Mouse (Mus musculus) neural tube, embryonic 12.5 days (tissue): Measurements from ENCODE around the gene Slc44a5. TPM values are rescaled to one million over a fixed set of nuclear protein-coding genes. Genes with fewer than 3 reads are reported as not detected.
A peak's percentile ranks its signal among the peaks of the same experiment; 100 is the strongest.

Experiments
- ATAC-seq: fragments of 200-750 bp; cut with Nextera tagmentation; 2 replicates; pipeline ENCODE4 v1.8.0; 2017; ENCODE audit warnings: low read depth, mild to moderate bottlenecking, moderate TSS enrichment, moderate library complexity; ENCODE audit not compliant: low FRiP score
- H3K27ac ChIP-seq: fragments of 300-500 bp; sonication (generic); 2 replicates; pipeline ENCODE4 v1.5.1; 2016
- H3K27me3 ChIP-seq: fragments of 300-500 bp; sonication (generic); replicated peaks from 2 replicates; pipeline ENCODE4 v1.6.1; 2016; ENCODE audit warnings: mild to moderate bottlenecking
- H3K36me3 ChIP-seq: fragments of 300-500 bp; sonication (generic); 2 replicates; pipeline ENCODE4 v1.6.1; 2016; ENCODE audit warnings: mild to moderate bottlenecking
- H3K4me1 ChIP-seq: fragments of 300-500 bp; sonication (generic); 2 replicates; pipeline ENCODE4 v1.6.1; 2016
- H3K4me2 ChIP-seq: fragments of 300-500 bp; sonication (generic); replicated peaks from 2 replicates; pipeline ENCODE4 v1.6.1; 2016; ENCODE audit warnings: mild to moderate bottlenecking
- H3K4me3 ChIP-seq: fragments of 300-500 bp; sonication (generic); 2 replicates; pipeline ENCODE4 v1.5.1; 2016
- H3K9ac ChIP-seq: fragments of 300-500 bp; sonication (generic); 2 replicates; pipeline ENCODE4 v1.6.1; 2016; ENCODE audit warnings: mild to moderate bottlenecking
- H3K9me3 ChIP-seq: fragments of 300-500 bp; sonication (generic); 2 replicates; pipeline ENCODE4 v1.6.1; 2016; ENCODE audit warnings: mild to moderate bottlenecking
- WGBS: fragments of 180-500 bp; shearing (Covaris S2); methylation state at CpG from one replicate; pipeline ENCODE4 v1.1.7; 2016; 5-methylcytosine and 5-hydroxymethylcytosine counted together
- polyA plus RNA-seq: library from polyadenylated mRNA; unstranded; fragments of >200 nt; fragmentation: Nextera tagmentation; extraction: Ambion mirVana; gene quantifications from 2 replicates; pipeline ENCODE4 v1.2.1, GENCODE M21; 2016

Slc44a5 gene
- polyA plus RNA-seq, 1 experiment from 2014 or later, result 3.8 TPM

DNA sequence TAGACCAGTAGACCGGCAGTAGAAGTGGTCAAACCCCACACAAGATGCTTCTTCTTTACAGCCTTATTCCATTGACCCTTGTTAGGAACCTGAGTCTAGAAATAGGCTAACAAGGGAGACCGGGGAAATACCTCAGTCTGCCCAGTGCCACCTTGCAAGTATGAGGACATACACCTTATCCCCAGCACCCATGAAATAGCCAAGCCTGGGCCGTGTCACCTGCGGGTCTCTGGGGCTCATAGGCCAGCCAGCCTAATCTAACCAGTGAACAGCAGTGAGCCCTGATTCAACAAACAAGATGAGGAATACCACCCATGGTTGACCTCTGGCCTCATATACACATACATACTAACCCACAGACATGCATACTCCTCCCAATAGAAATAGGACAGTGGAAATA is 142.2 kb downstream of the Slc44a5 start:
- 92% methylated on average over 4 of the region's 4 CpGs for whole genome bisulfite sequencing
- Histone ChIP-seq H3K27me3 (no peaks in the 10 kb centered on the region), H3K36me3 (no peaks in the 10 kb centered on the region), H3K4me2 (no peak overlapping the region), H3K9ac (no peak overlapping the region), H3K4me1 (peaks cover 7% of the 10 kb centered on the region; the same call in 1 of the 2 replicates), H3K9me3 (no peaks in the 10 kb centered on the region), H3K4me3 (no peak overlapping the region), H3K27ac (no peak overlapping the region)
- ATAC-seq, result no peak

DNA sequence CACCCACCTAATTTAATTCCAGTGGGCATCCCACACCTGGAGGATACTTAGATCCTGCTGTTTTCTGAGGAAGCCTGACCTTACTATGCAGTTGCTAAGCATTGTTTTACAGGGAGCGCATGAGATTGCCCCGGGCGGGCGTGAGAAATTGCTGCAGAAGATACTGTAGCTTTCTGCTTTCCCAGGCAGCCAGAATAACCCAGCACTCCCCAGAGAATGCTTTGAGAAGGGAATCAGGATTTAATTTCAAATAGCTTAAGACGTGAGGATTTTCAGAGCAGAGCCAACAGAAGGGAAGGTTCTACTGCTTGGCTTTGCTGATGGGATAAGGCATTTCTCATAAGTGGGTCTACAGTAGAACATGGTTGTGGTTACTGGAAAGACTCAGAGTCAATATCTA is 142.8 kb downstream of the Slc44a5 start:
- 88% methylated on average over 5 of the region's 5 CpGs for WGBS
- H3K27ac ChIP-seq, result no peak overlapping the region

DNA sequence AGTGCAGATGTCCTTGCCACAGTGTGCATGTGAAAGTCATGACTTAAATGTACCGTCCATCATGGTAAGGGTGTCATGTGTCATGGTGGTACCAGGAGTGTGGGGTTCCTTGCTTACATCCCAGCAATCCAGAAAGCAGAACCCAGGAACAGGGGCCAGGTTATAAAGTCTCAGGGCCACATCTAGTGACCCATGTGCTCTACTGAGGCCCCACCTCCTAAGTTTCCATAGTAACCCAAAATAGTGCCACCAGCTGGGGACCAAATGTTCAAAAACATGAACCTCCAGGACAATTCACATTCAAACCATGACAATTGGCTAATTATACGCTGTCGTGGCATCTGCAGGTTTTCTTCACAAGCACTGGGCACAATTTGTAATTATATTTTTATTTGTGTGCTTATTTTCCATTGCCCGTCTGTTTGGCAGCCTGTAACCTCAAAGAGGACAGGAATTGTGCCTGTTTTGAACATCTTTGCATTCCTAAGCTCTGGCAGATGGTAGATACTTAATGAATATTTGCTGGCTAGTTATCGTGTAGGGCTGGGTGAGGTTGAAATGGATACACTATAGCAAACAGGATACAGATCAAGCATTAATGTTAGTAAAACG is 145.9 kb downstream of the Slc44a5 start:
- H3K4me1 ChIP-seq, result peaks cover 7% of the 10 kb centered on the region; the same call in 1 of the 2 replicates
- no peaks in the 10 kb centered on the region for H3K9me3 ChIP-seq
- H3K27ac ChIP-seq, result no peak overlapping the region
- H3K9ac ChIP-seq, result no peak overlapping the region
- H3K36me3 ChIP-seq, result no peaks in the 10 kb centered on the region
- no peaks in the 10 kb centered on the region for H3K27me3 ChIP-seq
- ATAC-seq, result 0 out of 2 replicates have a peak, but pooled peaks have one; percentile 38
- no peak overlapping the region for H3K4me3 ChIP-seq
- WGBS, result 41% methylated on average over 6 of the region's 6 CpGs
- no peak overlapping the region for H3K4me2 ChIP-seq

More for the DNA sequence above, 142.8 kb downstream of the Slc44a5 start:
- H3K27me3 ChIP-seq, result no peaks in the 10 kb centered on the region
- no peak overlapping the region for H3K4me2 ChIP-seq
- no peaks in the 10 kb centered on the region for H3K9me3 ChIP-seq
- H3K4me1 ChIP-seq, result peaks cover 7% of the 10 kb centered on the region; the same call in 1 of the 2 replicates
- H3K9ac ChIP-seq, result no peak overlapping the region
- no peaks in the 10 kb centered on the region for H3K36me3 ChIP-seq
- H3K4me3 ChIP-seq, result no peak overlapping the region
- ATAC-seq, result no peak

DNA sequence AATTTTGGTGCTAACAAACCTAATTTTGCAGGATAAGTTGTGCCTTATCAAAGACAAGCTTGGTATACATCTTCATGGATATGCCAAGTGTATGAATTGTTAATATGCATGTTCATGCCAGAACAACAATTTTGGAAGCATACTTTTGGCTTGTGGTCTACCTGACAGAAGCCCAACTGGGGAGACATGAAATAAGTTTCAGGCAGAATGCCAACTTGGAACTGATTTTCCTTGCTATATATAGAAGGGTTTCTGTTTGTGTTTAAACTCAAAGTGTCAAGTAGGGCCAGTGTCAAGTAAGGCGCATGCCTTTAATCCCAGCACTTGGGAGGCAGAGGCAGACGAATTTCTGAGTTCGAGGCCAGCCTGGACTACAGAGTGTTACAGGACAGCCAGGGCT is 149.3 kb downstream of the Slc44a5 start:
- Histone ChIP-seq H3K9ac (no peak overlapping the region), H3K27ac (no peak overlapping the region), H3K4me3 (no peak overlapping the region), H3K9me3 (no peaks in the 10 kb centered on the region), H3K36me3 (no peaks in the 10 kb centered on the region), H3K27me3 (no peaks in the 10 kb centered on the region), H3K4me2 (no peak overlapping the region), H3K4me1 (peaks cover 13% of the 10 kb centered on the region)
- 90% methylated on average over 3 of the region's 3 CpGs for WGBS
- ATAC-seq, result no peak

DNA sequence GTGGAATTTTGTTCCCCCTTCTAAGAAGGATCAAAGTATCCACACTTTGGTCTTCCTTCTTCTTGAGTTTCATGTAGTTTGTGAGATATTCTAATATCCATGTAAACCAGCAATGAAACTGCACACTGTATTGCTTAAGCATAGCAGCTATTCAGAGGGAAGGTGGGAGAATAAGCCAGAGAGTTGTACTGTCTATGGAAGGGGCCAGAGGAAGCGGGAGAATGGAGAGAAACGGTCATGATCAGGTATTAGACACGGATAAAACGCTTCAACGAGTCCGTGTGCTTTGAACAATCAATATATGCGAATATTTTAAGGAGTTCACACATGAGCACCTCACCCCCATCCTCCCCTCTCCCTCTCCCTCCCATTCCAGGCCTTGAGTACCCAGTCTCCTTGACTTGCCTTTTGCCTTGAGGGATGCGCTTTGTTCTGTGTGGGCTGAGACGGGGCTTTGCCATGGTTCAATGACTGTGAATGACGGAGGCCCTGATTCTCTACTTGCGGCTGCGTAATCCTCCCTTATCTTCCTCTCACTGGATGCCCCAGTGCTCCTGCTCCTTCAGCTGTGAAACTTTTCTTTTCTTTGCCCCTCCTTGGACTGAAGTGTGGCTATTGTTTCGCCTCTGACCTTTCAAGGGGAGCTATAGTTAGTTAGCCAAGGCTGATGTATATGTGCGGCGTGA is 151.8 kb downstream of the Slc44a5 start:
- ATAC-seq, result peak; percentile 73; the same call in 1 of the 2 replicates
- H3K4me2 ChIP-seq, result peak overlapping the region; percentile 7; the same call in 1 of the 2 replicates

DNA sequence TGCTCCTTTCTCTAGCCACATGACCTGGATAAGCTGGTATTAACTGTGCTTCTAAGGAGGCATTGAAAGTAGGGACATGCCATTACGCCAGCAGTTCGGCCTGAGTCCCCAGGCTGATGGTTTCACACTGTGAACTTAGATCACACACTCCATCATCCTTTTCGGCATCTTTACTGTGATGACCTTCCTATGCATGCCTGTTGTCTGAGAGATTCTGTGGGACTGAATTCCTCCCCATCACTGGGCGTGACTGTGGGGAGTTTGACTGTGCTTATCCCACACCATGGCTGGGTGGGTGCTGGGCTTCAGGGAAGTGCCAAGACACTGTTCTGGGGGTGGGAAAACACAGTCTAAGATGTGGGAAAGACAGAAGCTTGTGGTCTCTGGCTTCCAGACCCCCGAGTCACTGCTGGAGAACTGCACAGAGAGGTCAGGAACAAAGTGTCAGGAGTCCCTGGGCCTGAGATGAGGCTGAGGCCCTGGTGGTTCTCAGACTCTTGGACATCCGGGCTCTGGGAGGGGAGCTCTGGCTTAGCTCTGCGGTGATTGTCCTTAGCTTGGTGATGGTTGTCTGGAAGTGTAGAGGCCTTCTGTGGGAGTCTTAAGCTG is 152.6 kb downstream of the Slc44a5 start:
- Histone ChIP-seq H3K9ac (no peak overlapping the region), H3K4me2 (peak overlapping the region; percentile 7; the same call in 1 of the 2 replicates), H3K4me1 (peaks cover 6% of the 10 kb centered on the region; the same call in 1 of the 2 replicates), H3K36me3 (no peaks in the 10 kb centered on the region), H3K4me3 (no peak overlapping the region), H3K27me3 (no peaks in the 10 kb centered on the region), H3K27ac (no peak overlapping the region), H3K9me3 (no peaks in the 10 kb centered on the region)
- 42% methylated on average over 7 of the region's 7 CpGs for WGBS
- peak; percentile 12; the same call in 1 of the 2 replicates for ATAC-seq

More for the DNA sequence above, 151.8 kb downstream of the Slc44a5 start:
- H3K4me3 ChIP-seq, result no peak overlapping the region
- H3K4me1 ChIP-seq, result peaks cover 6% of the 10 kb centered on the region; the same call in 1 of the 2 replicates
- WGBS, result 24% methylated on average over 15 of the region's 15 CpGs
- H3K36me3 ChIP-seq, result no peaks in the 10 kb centered on the region
- no peak overlapping the region for H3K9ac ChIP-seq
- no peaks in the 10 kb centered on the region for H3K27me3 ChIP-seq
- no peaks in the 10 kb centered on the region for H3K9me3 ChIP-seq
- no peak overlapping the region for H3K27ac ChIP-seq

DNA sequence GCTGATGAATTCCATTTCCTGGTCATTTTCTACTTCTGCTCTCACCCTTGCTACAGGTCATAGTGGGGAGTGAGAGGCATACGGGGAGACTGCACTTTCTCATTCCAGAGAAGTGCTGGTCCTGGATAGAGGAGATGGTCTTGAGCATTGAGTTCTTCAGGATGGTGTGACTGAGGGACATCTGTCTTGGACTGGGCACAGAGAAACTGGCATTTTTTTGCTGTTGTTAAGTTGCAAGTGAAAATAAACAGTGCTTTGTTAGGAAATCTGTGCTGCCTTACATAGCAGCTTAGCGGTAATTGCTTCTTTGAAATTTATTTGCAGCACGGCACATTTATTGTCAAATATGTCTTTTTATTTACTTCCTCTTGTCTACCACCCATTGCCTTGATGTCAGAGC is 154.0 kb downstream of the Slc44a5 start:
- no peak for ATAC-seq
- Histone ChIP-seq H3K4me1 (peaks cover 6% of the 10 kb centered on the region; the same call in 1 of the 2 replicates), H3K4me3 (no peak overlapping the region), H3K9ac (no peak overlapping the region), H3K27ac (no peak overlapping the region), H3K9me3 (no peaks in the 10 kb centered on the region), H3K4me2 (no peak overlapping the region), H3K36me3 (no peaks in the 10 kb centered on the region), H3K27me3 (no peaks in the 10 kb centered on the region)
- 89% methylated on average over 3 of the region's 3 CpGs for WGBS

DNA sequence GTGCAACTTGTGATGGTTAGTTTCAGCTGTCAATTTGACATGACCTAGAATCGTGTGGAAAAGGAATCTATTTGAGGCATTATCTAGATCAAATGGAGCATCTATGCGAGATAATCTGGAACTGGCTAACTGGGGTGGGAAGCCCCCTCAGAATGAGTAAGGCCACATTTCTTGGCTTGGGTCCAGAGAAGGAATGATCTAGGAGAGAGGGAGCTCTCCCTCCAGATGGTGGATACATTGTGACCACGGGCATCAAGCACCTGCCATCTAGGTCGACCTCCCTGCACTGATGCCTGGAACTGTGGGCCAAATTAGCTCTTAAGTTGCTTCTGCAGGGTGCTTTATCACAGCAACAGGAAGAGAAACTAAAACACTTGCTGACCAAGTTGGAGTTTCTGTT is 155.8 kb downstream of the Slc44a5 start:
- H3K9me3 ChIP-seq, result no peaks in the 10 kb centered on the region
- H3K9ac ChIP-seq, result no peak overlapping the region
- ATAC-seq, result no peak
- no peaks in the 10 kb centered on the region for H3K36me3 ChIP-seq
- peaks cover 6% of the 10 kb centered on the region; the same call in 1 of the 2 replicates for H3K4me1 ChIP-seq
- H3K27me3 ChIP-seq, result no peaks in the 10 kb centered on the region
- 75% methylated on average over 4 of the region's 4 CpGs for WGBS
- no peak overlapping the region for H3K27ac ChIP-seq
- H3K4me3 ChIP-seq, result no peak overlapping the region
- no peak overlapping the region for H3K4me2 ChIP-seq

DNA sequence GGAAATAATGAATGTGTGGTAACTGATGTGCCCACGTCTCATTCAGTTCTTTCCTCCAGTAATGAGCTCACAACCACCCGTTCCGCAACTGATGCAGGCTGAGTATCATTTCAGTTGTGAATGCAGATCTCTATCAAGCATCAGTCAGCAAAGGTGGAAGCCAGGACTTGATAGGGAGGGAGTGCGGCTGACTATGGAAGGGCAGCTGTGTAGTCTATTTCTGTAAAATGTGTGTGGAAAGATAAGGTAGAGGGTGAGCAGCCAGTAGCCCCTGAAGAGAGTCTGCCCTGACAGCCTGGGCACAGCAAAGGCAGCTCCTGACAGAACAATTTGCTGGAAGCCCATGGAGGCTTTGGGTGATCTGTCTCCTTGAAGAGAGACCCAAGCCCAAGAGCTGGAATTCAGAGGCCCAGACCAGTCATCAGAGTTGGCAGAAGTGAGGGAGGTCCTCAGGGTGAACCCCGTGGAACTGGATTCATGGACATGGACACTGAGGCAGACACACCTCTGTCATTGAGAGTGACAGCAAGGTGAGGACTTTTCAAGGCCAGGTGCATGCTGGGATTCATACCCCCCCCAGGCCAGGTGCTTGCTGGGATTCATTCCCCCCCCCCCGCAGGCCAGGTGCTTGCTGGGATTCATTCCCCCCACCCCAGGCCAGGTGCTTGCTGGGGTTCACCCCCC is 157.3 kb downstream of the Slc44a5 start:
- Histone ChIP-seq H3K9me3 (no peaks in the 10 kb centered on the region), H3K4me1 (peaks cover under 1% of the 10 kb centered on the region; the same call in 1 of the 2 replicates), H3K4me2 (no peak overlapping the region), H3K36me3 (no peaks in the 10 kb centered on the region), H3K27ac (no peak overlapping the region), H3K4me3 (no peak overlapping the region), H3K27me3 (no peaks in the 10 kb centered on the region), H3K9ac (no peak overlapping the region)
- 91% methylated on average over 5 of the region's 6 CpGs for WGBS
- ATAC-seq, result no peak

DNA sequence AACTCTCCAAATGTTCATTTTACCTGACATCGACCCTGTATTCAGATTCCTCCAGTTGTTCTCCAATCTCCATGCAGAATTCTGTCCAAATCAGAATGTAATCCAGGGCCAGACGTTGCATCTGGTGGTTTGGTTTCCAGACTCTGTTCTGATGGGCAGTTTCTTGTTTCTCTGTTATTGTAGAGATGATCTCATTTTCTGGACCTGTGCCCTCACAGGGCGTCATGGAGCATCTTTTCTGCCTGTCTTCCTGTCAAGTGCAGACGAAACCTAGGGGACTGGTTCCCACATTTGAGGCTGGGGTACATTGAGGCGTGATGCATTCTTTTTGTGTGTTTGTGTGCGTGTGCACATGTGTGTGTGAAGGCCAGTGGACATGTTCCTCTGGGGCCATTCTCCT is 160.8 kb downstream of the Slc44a5 start:
- Histone ChIP-seq H3K36me3 (no peaks in the 10 kb centered on the region), H3K27me3 (no peaks in the 10 kb centered on the region), H3K9me3 (no peaks in the 10 kb centered on the region), H3K27ac (no peak overlapping the region), H3K4me3 (no peak overlapping the region), H3K4me2 (no peak overlapping the region), H3K4me1 (no peaks in the 10 kb centered on the region), H3K9ac (no peak overlapping the region)
- ATAC-seq, result no peak
- 88% methylated on average over 6 of the region's 6 CpGs for WGBS

DNA sequence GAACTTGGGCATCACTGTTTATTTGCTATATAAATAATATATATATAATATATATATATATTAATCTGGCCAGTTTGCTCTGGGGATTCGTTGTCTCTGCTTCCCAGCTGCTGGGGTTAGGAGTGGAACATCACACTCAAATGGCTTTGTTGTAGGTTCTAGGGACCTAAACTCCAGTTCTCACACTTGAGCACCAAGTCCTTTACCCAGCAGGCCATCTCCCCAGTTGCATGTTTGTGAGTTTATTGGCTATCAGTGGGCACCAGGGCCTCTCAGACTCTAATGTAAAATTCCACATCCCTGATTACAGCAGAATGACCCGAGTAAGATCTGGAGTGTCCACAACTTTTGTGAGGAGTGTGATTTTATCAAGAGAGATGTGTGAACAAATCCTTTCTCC is 161.5 kb downstream of the Slc44a5 start:
- Histone ChIP-seq H3K27me3 (no peaks in the 10 kb centered on the region), H3K9me3 (no peaks in the 10 kb centered on the region), H3K4me1 (no peaks in the 10 kb centered on the region), H3K9ac (no peak overlapping the region), H3K4me2 (no peak overlapping the region), H3K27ac (no peak overlapping the region), H3K36me3 (no peaks in the 10 kb centered on the region), H3K4me3 (no peak overlapping the region)
- WGBS, result 91% methylated on average over 2 of the region's 2 CpGs
- no peak for ATAC-seq

DNA sequence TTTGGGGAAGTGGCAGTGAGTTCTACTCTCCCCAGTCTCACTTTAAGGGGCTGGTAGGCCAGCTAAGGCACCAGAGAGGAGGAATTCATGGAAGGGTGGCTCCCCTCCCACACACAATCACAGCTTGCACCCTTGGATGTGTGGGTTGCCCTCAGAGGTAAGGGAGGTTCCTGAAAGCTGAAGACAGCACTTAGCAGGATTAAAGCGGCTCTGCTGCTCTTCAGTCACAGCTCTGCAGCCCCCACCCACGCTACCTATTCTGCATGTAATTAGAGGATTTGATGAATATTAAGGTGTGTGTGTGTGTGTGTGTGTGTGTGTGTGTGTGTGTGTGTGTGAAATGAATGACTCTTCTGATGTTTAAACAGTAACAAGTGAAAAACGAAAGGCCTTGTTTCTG is 163.3 kb downstream of the Slc44a5 start:
- Histone ChIP-seq H3K9ac (no peak overlapping the region), H3K27me3 (no peaks in the 10 kb centered on the region), H3K9me3 (no peaks in the 10 kb centered on the region), H3K4me1 (no peaks in the 10 kb centered on the region), H3K36me3 (no peaks in the 10 kb centered on the region), H3K27ac (no peak overlapping the region), H3K4me3 (no peak overlapping the region), H3K4me2 (no peak overlapping the region)
- WGBS, result 96% methylated on average over 3 of the region's 3 CpGs
- no peak for ATAC-seq
